Mouse (Mus musculus) myocyte (in vitro differentiated cells): ENCODE results near the gene Atcay.

ENCODE experiments used
- CEBPB ChIP-seq: IDR thresholded peaks from 2 replicates; pipeline ENCODE4 v1.6.1; 2011; ENCODE audit warnings: mild to moderate bottlenecking, moderate library complexity; ENCODE audit not compliant: poor library complexity, insufficient read depth, severe bottlenecking
- E2F4 ChIP-seq: IDR thresholded peaks from one replicate; pipeline ENCODE4 v1.6.1; 2011; ENCODE audit warnings: mild to moderate bottlenecking, control low read depth, moderate library complexity; ENCODE audit not compliant: insufficient read depth
- MAX ChIP-seq: IDR thresholded peaks from one replicate; pipeline ENCODE4 v1.6.1; 2011; ENCODE audit warnings: low read depth, mild to moderate bottlenecking, control low read depth
- MYOG ChIP-seq, 3 experiments: IDR thresholded peaks; one replicate each; pipeline ENCODE4 v1.6.1; 2011; ENCODE audit warnings: control low read depth in 2 of 3, low read depth in 2 of 3, mild to moderate bottlenecking in 2 of 3; ENCODE audit not compliant: insufficient read length in 2 of 3, control insufficient read depth in 1 of 3, insufficient read depth in 1 of 3
- POLR2A ChIP-seq: IDR thresholded peaks from one replicate; pipeline ENCODE4 v1.6.1; 2011; ENCODE audit warnings: low read depth, mild to moderate bottlenecking, control low read depth, moderate library complexity; ENCODE audit not compliant: insufficient read length
- POLR2AphosphoS2 ChIP-seq: IDR thresholded peaks from one replicate; pipeline ENCODE4 v1.6.1; 2011; ENCODE audit warnings: low read depth, control low read depth; ENCODE audit not compliant: insufficient read length
- REST ChIP-seq: IDR thresholded peaks from one replicate; pipeline ENCODE4 v1.6.1; 2011; ENCODE audit warnings: mild to moderate bottlenecking, control low read depth, moderate library complexity; ENCODE audit not compliant: insufficient read depth, insufficient read length
- TCF12 ChIP-seq: IDR thresholded peaks from one replicate; pipeline ENCODE4 v1.6.1; 2011; ENCODE audit warnings: mild to moderate bottlenecking, control low read depth; ENCODE audit not compliant: poor library complexity, insufficient read depth, severe bottlenecking
- TCF3 ChIP-seq: IDR thresholded peaks from one replicate; pipeline ENCODE4 v1.6.1; 2011; ENCODE audit warnings: low read depth, control low read depth; ENCODE audit not compliant: insufficient read length
- USF1 ChIP-seq: IDR thresholded peaks from one replicate; pipeline ENCODE4 v1.6.1; 2011; ENCODE audit warnings: low read depth, mild to moderate bottlenecking, control low read depth, moderate library complexity

GRCm38 (mm10) chr10:81174617-81175344 lies 55.9 kb downstream of the Atcay start:
- no peak for TF ChIP-seq REST
- no peak for TF ChIP-seq TCF3
- TF ChIP-seq POLR2AphosphoS2 = peak; percentile 75
- TF ChIP-seq POLR2A = peak; percentile 42
- no peak for TF ChIP-seq TCF12
- no peak for TF ChIP-seq CEBPB
- TF ChIP-seq MYOG (IDR thresholded peaks at IDR 0.05; ENCODE audit: control insufficient read depth in 1 of 3, insufficient read depth in 1 of 3, insufficient read length in 2 of 3, low read depth in 2 of 3) = peak in 1 of 3 experiments; percentile 32
- no peak for TF ChIP-seq E2F4
- no peak for TF ChIP-seq USF1
- no peak for TF ChIP-seq MAX
